13 mouse cellular contexts compared by ENCODE assay signal in the genomic region with DNA sequence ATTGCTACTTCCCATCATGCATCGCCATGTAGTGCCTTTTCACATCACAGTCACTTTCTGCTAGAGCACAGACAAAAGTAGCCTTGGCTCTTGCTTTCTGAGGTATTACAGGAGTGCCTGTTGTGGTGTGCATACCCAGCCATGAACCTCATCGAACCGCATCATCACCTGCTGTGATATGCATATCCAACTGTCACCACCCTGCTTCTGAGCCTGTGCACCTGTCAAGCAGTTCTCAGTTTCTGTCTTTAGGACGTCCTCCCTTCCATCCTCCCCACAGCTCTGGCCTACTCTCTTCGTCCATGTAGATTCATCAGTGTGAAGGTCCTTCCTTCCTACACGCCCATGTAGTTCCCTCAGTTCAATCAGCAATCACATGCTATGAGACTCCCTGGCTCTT.
"Had no signal": no experiment of that assay in that cellular context is flagged by ENCODE, and none has a peak within 500 bp of the region (broad histone marks: within the 10 kb centered on the region; RNA-seq: fewer than 3 reads in every experiment).

No protein-coding gene starts in this region.

- H3K9ac ChIP-seq: liver, embryonic 15.5 days; liver, postnatal 0 days; lung, embryonic 14.5 days; midbrain, embryonic 12.5 days; neural tube, embryonic 12.5 days had no signal

- H3K9me3 ChIP-seq: liver, embryonic 15.5 days; midbrain, embryonic 10.5 days; midbrain, embryonic 12.5 days; neural tube, embryonic 12.5 days had no signal

- H3K27me3 ChIP-seq: liver, embryonic 15.5 days; midbrain, embryonic 12.5 days; neural tube, embryonic 12.5 days had no signal

- H3K4me3 ChIP-seq: liver, embryonic 15.5 days; midbrain, embryonic 10.5 days; midbrain, embryonic 12.5 days; neural tube, embryonic 12.5 days had no signal

- ATAC-seq: liver, postnatal 0 days; midbrain, embryonic 16.5 days had no signal

- H3K27ac ChIP-seq: liver, embryonic 15.5 days; midbrain, embryonic 10.5 days; midbrain, embryonic 12.5 days; neural tube, embryonic 12.5 days had no signal

- H3K4me1 ChIP-seq: liver, embryonic 15.5 days; midbrain, embryonic 10.5 days; midbrain, embryonic 12.5 days; neural tube, embryonic 12.5 days had no signal

- DNase-seq: liver, postnatal 0 days; lung, embryonic 14.5 days; lung, postnatal 10 days; lung, postnatal 4 days; midbrain, embryonic 14.5 days; right cerebral cortex, postnatal 14 days; thymus, adult 2 months; thymus, postnatal 25 days had no signal

- H3K4me2 ChIP-seq: liver, embryonic 15.5 days; lung, embryonic 14.5 days; midbrain, embryonic 12.5 days; neural tube, embryonic 12.5 days had no signal
